Mouse (Mus musculus) MEL (cell line): ENCODE data around the gene Ighmbp2. TPM values are rescaled to one million over a fixed set of nuclear protein-coding genes. Genes with fewer than 3 reads are reported as not detected.

ENCODE experiments used
- DNase-seq: peaks from one replicate; pipeline ENCODE4 v3.0.0; 2011; ENCODE audit warnings: low read depth, low spot score
- H3K27ac ChIP-seq: 2 replicates; pipeline ENCODE4 v1.5.1; 2012; ENCODE audit warnings: low read depth, mild to moderate bottlenecking, control low read depth, low read length, moderate library complexity; ENCODE audit not compliant: control insufficient read depth
- H3K27me3 ChIP-seq, 2 experiments: fragments of 150-350 bp in 1 of 2; sonication (generic) in 1 of 2; 2 replicates each; pipeline ENCODE4 v1.6.1; 2012; ENCODE audit warnings: low read length in 2 of 2, mild to moderate bottlenecking in 2 of 2, improper control_type of control experiment in 1 of 2, moderate library complexity in 1 of 2; ENCODE audit not compliant: insufficient read depth in 2 of 2, control insufficient read depth in 1 of 2
- H3K36me3 ChIP-seq, 2 experiments: 2 replicates each; pipeline ENCODE4 v1.6.1; 2012 to 2014; ENCODE audit warnings: low read length in 2 of 2, improper control_type of control experiment in 1 of 2, inconsistent platforms in 1 of 2, mild to moderate bottlenecking in 1 of 2; ENCODE audit not compliant: insufficient read depth in 2 of 2, control insufficient read depth in 1 of 2
- H3K4me1 ChIP-seq, 2 experiments: fragments of 150-350 bp in 1 of 2; sonication (generic) in 1 of 2; 2 replicates each; pipeline ENCODE4 v1.6.1; 2012; ENCODE audit warnings: low read length in 2 of 2, improper control_type of control experiment in 1 of 2, mild to moderate bottlenecking in 1 of 2; ENCODE audit not compliant: insufficient read depth in 2 of 2, control insufficient read depth in 1 of 2
- H3K4me3 ChIP-seq, 2 experiments: fragments of 150-350 bp in 1 of 2; sonication (generic) in 1 of 2; 2 replicates each; pipeline ENCODE4 v1.5.1; 2012; ENCODE audit warnings: low read depth in 2 of 2, low read length in 2 of 2, mild to moderate bottlenecking in 2 of 2, moderate library complexity in 2 of 2, control low read depth in 1 of 2, improper control_type of control experiment in 1 of 2; ENCODE audit not compliant: control insufficient read depth in 1 of 2, insufficient read depth in 1 of 2
- H3K79me2 ChIP-seq: 2 replicates; pipeline ENCODE4 v1.6.1; 2012; ENCODE audit warnings: mild to moderate bottlenecking, low read length, moderate library complexity; ENCODE audit not compliant: control insufficient read depth, poor library complexity, insufficient read depth
- H3K9ac ChIP-seq: 2 replicates; pipeline ENCODE4 v1.6.1; 2012; ENCODE audit warnings: low read depth, mild to moderate bottlenecking, control low read depth, low read length, moderate library complexity; ENCODE audit not compliant: control insufficient read depth, poor library complexity, severe bottlenecking
- H3K9me3 ChIP-seq: fragments of 150-350 bp; sonication (generic); replicated peaks from 2 replicates; pipeline ENCODE4 v1.6.1; 2012; ENCODE audit warnings: mild to moderate bottlenecking, low read length, improper control_type of control experiment, moderate library complexity; ENCODE audit not compliant: insufficient read depth
- BHLHE40 ChIP-seq: IDR thresholded peaks from 2 replicates; pipeline ENCODE4 v1.6.1; 2012; ENCODE audit warnings: low read depth, mild to moderate bottlenecking, inconsistent platforms, low read length, improper control_type of control experiment, borderline replicate concordance
- CHD1 ChIP-seq: IDR thresholded peaks from 2 replicates; pipeline ENCODE4 v1.6.1; 2012; ENCODE audit warnings: low read depth, mild to moderate bottlenecking, inconsistent platforms, low read length, improper control_type of control experiment
- CHD2 ChIP-seq: IDR thresholded peaks from 2 replicates; pipeline ENCODE4 v1.6.1; 2011; ENCODE audit warnings: low read length, improper control_type of control experiment
- CTCF ChIP-seq, 3 experiments: IDR thresholded peaks in 2 of 3; conservative IDR thresholded peaks in 1 of 3; 2 replicates each; pipeline ENCODE4 v1.5.1; 2011 to 2012; ENCODE audit warnings: low read length in 3 of 3, low read depth in 2 of 3, mild to moderate bottlenecking in 2 of 3, improper control_type of control experiment in 1 of 3, inconsistent platforms in 1 of 3, mixed read lengths in 1 of 3, moderate library complexity in 1 of 3; ENCODE audit not compliant: control insufficient read depth in 1 of 3, insufficient read depth in 1 of 3, poor library complexity in 1 of 3, severe bottlenecking in 1 of 3
- E2F4 ChIP-seq: IDR thresholded peaks from 2 replicates; pipeline ENCODE4 v1.6.1; 2011; ENCODE audit warnings: low read depth, low read length, improper control_type of control experiment, borderline replicate concordance
- ELF1 ChIP-seq: IDR thresholded peaks from 2 replicates; pipeline ENCODE4 v1.6.1; 2014; ENCODE audit warnings: low read depth, mild to moderate bottlenecking, inconsistent platforms, low read length, improper control_type of control experiment, moderate library complexity
- ETS1 ChIP-seq: IDR thresholded peaks from 2 replicates; pipeline ENCODE4 v1.6.1; 2012; ENCODE audit warnings: low read depth, mild to moderate bottlenecking, inconsistent platforms, low read length, improper control_type of control experiment, moderate library complexity
- GABPA ChIP-seq: IDR thresholded peaks from 2 replicates; pipeline ENCODE4 v1.6.1; 2012; ENCODE audit warnings: low read depth, mild to moderate bottlenecking, inconsistent platforms, low read length, improper control_type of control experiment, moderate library complexity
- GATA1 ChIP-seq: IDR thresholded peaks from 2 replicates; pipeline ENCODE4 v1.6.1; 2011; ENCODE audit warnings: low read depth, low read length, improper control_type of control experiment
- HCFC1 ChIP-seq: IDR thresholded peaks from 2 replicates; pipeline ENCODE4 v1.6.1; 2012; ENCODE audit warnings: low read depth, mild to moderate bottlenecking, inconsistent platforms, low read length, improper control_type of control experiment, moderate library complexity
- KAT2A ChIP-seq: conservative IDR thresholded peaks from 2 replicates; pipeline ENCODE4 v1.6.1; 2012; ENCODE audit warnings: low read depth, low read length, improper control_type of control experiment, inconsistent platforms
- MAFK ChIP-seq: IDR thresholded peaks from 2 replicates; pipeline ENCODE4 v1.6.1; 2011; ENCODE audit warnings: low read depth, mild to moderate bottlenecking, low read length, improper control_type of control experiment, borderline replicate concordance
- MAX ChIP-seq: IDR thresholded peaks from 2 replicates; pipeline ENCODE4 v1.6.1; 2011; ENCODE audit warnings: low read length, improper control_type of control experiment
- MEF2A ChIP-seq: IDR thresholded peaks from 2 replicates; pipeline ENCODE4 v1.6.1; 2014; ENCODE audit warnings: low read depth, mild to moderate bottlenecking, inconsistent platforms, low read length, improper control_type of control experiment; ENCODE audit not compliant: poor library complexity, insufficient replicate concordance, severe bottlenecking; ENCODE audit errors: extremely low read depth
- MYB ChIP-seq: IDR thresholded peaks from 2 replicates; pipeline ENCODE4 v1.6.1; 2011; ENCODE audit warnings: mild to moderate bottlenecking, low read depth, low read length, improper control_type of control experiment
- MYC ChIP-seq: IDR thresholded peaks from 2 replicates; pipeline ENCODE4 v1.6.1; 2011; ENCODE audit warnings: low read depth, mild to moderate bottlenecking, low read length, improper control_type of control experiment, moderate library complexity
- NRF1 ChIP-seq: IDR thresholded peaks from 2 replicates; pipeline ENCODE4 v1.6.1; 2014; ENCODE audit warnings: low read depth, mild to moderate bottlenecking, inconsistent platforms, low read length, improper control_type of control experiment, moderate library complexity; ENCODE audit not compliant: poor library complexity, insufficient read depth, severe bottlenecking
- POLR2A ChIP-seq, 2 experiments: IDR thresholded peaks; 2 replicates each; pipeline ENCODE4 v1.6.1; 2011 to 2012; ENCODE audit warnings: low read length in 2 of 2, mild to moderate bottlenecking in 2 of 2, control low read depth in 1 of 2, improper control_type of control experiment in 1 of 2, low read depth in 1 of 2, moderate library complexity in 1 of 2; ENCODE audit not compliant: control insufficient read depth in 1 of 2, insufficient read depth in 1 of 2, poor library complexity in 1 of 2
- POLR2AphosphoS5 ChIP-seq: IDR thresholded peaks from 2 replicates; pipeline ENCODE4 v1.6.1; 2012; ENCODE audit warnings: low read depth, borderline replicate concordance, mild to moderate bottlenecking, inconsistent platforms, low read length, moderate library complexity, mixed read lengths
- RAD21 ChIP-seq: IDR thresholded peaks from 2 replicates; pipeline ENCODE4 v1.6.1; 2011; ENCODE audit warnings: mild to moderate bottlenecking, low read depth, low read length, improper control_type of control experiment
- RCOR1 ChIP-seq: IDR thresholded peaks from 2 replicates; pipeline ENCODE4 v1.6.1; 2012; ENCODE audit warnings: low read depth, mild to moderate bottlenecking, inconsistent platforms, low read length, improper control_type of control experiment
- TAL1 ChIP-seq: IDR thresholded peaks from 2 replicates; pipeline ENCODE4 v1.6.1; 2012; ENCODE audit warnings: mild to moderate bottlenecking, inconsistent platforms, low read length, moderate library complexity, mixed read lengths
- TBP ChIP-seq: IDR thresholded peaks from 2 replicates; pipeline ENCODE4 v1.8.0; 2011; ENCODE audit warnings: low read depth, low read length, improper control_type of control experiment
- TCF12 ChIP-seq: IDR thresholded peaks from 2 replicates; pipeline ENCODE4 v1.6.1; 2014; ENCODE audit warnings: low read depth, mild to moderate bottlenecking, inconsistent platforms, low read length, improper control_type of control experiment, moderate library complexity
- USF1 ChIP-seq: IDR thresholded peaks from 2 replicates; pipeline ENCODE4 v1.6.1; 2014; ENCODE audit warnings: low read depth, mild to moderate bottlenecking, inconsistent platforms, low read length, improper control_type of control experiment, moderate library complexity
- USF2 ChIP-seq, 2 experiments: IDR thresholded peaks; 2 replicates each; pipeline ENCODE4 v1.6.1; 2011 to 2012; ENCODE audit warnings: improper control_type of control experiment in 2 of 2, low read length in 2 of 2, borderline replicate concordance in 1 of 2, inconsistent platforms in 1 of 2, low read depth in 1 of 2, mild to moderate bottlenecking in 1 of 2; ENCODE audit not compliant: insufficient read depth in 1 of 2
- ZMIZ1 ChIP-seq: IDR thresholded peaks from 2 replicates; pipeline ENCODE4 v1.6.1; 2012; ENCODE audit warnings: low read depth, mild to moderate bottlenecking, inconsistent platforms, low read length, improper control_type of control experiment, moderate library complexity
- polyA plus RNA-seq, 2 experiments: library from polyadenylated mRNA; stranded (reverse) in 1 of 2; unstranded in 1 of 2; fragments of >175 nt in 1 of 2; fragments of >200 nt in 1 of 2; gene quantifications; 2 replicates each; pipeline versions ENCODE4 v1.2.1 to v1.2.4; 2012; ENCODE audit warnings: low replicate concordance in 2 of 2, low read depth in 1 of 2; ENCODE audit not compliant: insufficient read length in 2 of 2, insufficient read depth in 1 of 2, missing spikeins in 1 of 2
- total RNA-seq: library from RNA; depleted of rRNA; stranded (reverse); fragments of 300-350 nt; gene quantifications from 2 replicates; pipeline ENCODE4 v1.2.3, GENCODE M21; 2012

Gene Ighmbp2
- total and polyA plus RNA-seq, 3 experiments: 11.7 to 12.9 TPM; not detected in 1

GRCm38 (mm10) chr19:3297775-3298174 lies 15.0 kb upstream of the Ighmbp2 start:
- Histone ChIP-seq H3K79me2 (no peaks in the 10 kb centered on the region), H3K9ac (no peak overlapping the region), H3K27me3 (no peaks in the 10 kb centered on the region), H3K4me1 (no peaks in the 10 kb centered on the region), H3K9me3 (no peaks in the 10 kb centered on the region), H3K4me3 (no peak overlapping the region), H3K27ac (no peak overlapping the region), H3K36me3 (no peaks in the 10 kb centered on the region)
- no peak for TF ChIP-seq MEF2A
- no peak for TF ChIP-seq MAX
- no peak for TF ChIP-seq E2F4
- no peak for TF ChIP-seq USF2 (IDR thresholded peaks at IDR 0.05; ENCODE audit: borderline replicate concordance in 1 of 2, insufficient read depth in 1 of 2, low read depth in 1 of 2, low read length in 2 of 2)
- TF ChIP-seq CHD2: no peak
- no peak for TF ChIP-seq TAL1
- TF ChIP-seq MYB: no peak
- TF ChIP-seq POLR2AphosphoS5: no peak
- TF ChIP-seq MYC: no peak
- TF ChIP-seq NRF1: no peak
- no peak for TF ChIP-seq BHLHE40
- no peak for TF ChIP-seq HCFC1
- no peak for TF ChIP-seq USF1
- DNase-seq: no peak

- DNase-seq: no peak
- no peak overlapping the region for H3K4me3 ChIP-seq
- no peaks in the 10 kb centered on the region for H3K4me1 ChIP-seq
- H3K36me3 ChIP-seq: no peaks in the 10 kb centered on the region
- no peaks in the 10 kb centered on the region for H3K79me2 ChIP-seq
- no peaks in the 10 kb centered on the region for H3K27me3 ChIP-seq
- TF ChIP-seq TBP (no peak), BHLHE40 (no peak), RCOR1 (no peak), CHD2 (no peak), MAFK (no peak), RAD21 (no peak), E2F4 (no peak), ETS1 (no peak), MAX (no peak), KAT2A (no peak), CTCF (IDR thresholded peaks at IDR 0.05 in 2 of 3, conservative IDR thresholded peaks at IDR 0.05 in 1 of 3; ENCODE audit: control insufficient read depth in 1 of 3, insufficient read depth in 1 of 3, low read depth in 2 of 3, low read length in 3 of 3, poor library complexity in 1 of 3, severe bottlenecking in 1 of 3) (no peak), ELF1 (no peak), USF2 (IDR thresholded peaks at IDR 0.05; ENCODE audit: borderline replicate concordance in 1 of 2, insufficient read depth in 1 of 2, low read depth in 1 of 2, low read length in 2 of 2) (no peak), GATA1 (no peak), POLR2A (IDR thresholded peaks at IDR 0.05; ENCODE audit: control insufficient read depth in 1 of 2, insufficient read depth in 1 of 2, low read depth in 1 of 2, low read length in 2 of 2, poor library complexity in 1 of 2) (no peak), TCF12 (no peak), TAL1 (no peak), CHD1 (no peak), ZMIZ1 (no peak), GABPA (no peak)
- H3K27ac ChIP-seq: no peak overlapping the region
- H3K9me3 ChIP-seq: no peaks in the 10 kb centered on the region
- no peak overlapping the region for H3K9ac ChIP-seq
Measured at GRCm38 (mm10) chr19:3297034-3297433, 14.2 kb upstream of the Ighmbp2 start.
